Mouse (Mus musculus) lung, adult 2 months (tissue): ENCODE measurements around the gene Appl2.

Source experiments
- CTCF ChIP-seq: fragments of 200-500 bp; IDR thresholded peaks from 2 replicates; pipeline ENCODE4 v1.5.1; 2011; ENCODE audit warnings: mild to moderate bottlenecking, low read length, control low read depth; ENCODE audit not compliant: insufficient read depth
- POLR2A ChIP-seq: fragments of 200-500 bp; IDR thresholded peaks from 2 replicates; pipeline ENCODE4 v1.6.1; 2011; ENCODE audit warnings: low read depth, mild to moderate bottlenecking, control low read depth, low read length, borderline replicate concordance; ENCODE audit errors: extremely low read depth

DNA sequence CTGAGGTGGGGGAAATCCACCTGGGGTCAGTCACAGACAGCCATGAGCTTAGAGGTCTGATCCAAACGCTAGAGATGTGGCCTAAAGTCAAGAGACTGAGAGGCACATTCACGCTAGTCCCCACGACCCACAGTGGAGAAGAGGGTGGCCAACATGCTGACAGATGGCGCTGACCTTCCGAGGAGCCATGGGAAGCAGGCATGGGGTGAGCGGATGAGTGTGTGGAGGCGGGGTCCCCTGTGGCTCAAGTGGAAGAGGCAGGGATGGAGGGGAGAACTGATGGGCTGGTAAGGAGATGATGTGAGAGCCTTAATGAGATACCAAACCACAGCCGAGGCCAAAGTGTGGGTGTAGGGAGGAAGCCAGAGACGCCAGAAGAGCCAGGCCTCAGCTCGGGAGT, 16.8 kb downstream of the Appl2 start:
- no peak for TF ChIP-seq CTCF
- no peak for TF ChIP-seq POLR2A
